Mouse (Mus musculus) erythroblast, embryonic 14.5 days (primary cell): Measurements from ENCODE around the gene Spon1. TPM values are rescaled to one million over a fixed set of nuclear protein-coding genes. Genes with fewer than 3 reads are reported as not detected.

ENCODE experiments used
- H3K27me3 ChIP-seq: 2 replicates; pipeline ENCODE4 v1.6.1; 2012; ENCODE audit warnings: inconsistent platforms; ENCODE audit not compliant: control insufficient read depth
- H3K36me3 ChIP-seq: 2 replicates; pipeline ENCODE4 v1.6.1; 2012; ENCODE audit warnings: mild to moderate bottlenecking, inconsistent platforms; ENCODE audit not compliant: control insufficient read depth
- H3K4me1 ChIP-seq: 2 replicates; pipeline ENCODE4 v1.6.1; 2012; ENCODE audit warnings: inconsistent platforms; ENCODE audit not compliant: control insufficient read depth
- H3K4me3 ChIP-seq: replicated peaks from 2 replicates; pipeline ENCODE3; 2012; ENCODE audit warnings: moderate library complexity, mild to moderate bottlenecking, inconsistent platforms
- H3K9me3 ChIP-seq: 2 replicates; pipeline ENCODE4 v1.6.1; 2012; ENCODE audit warnings: low read length, inconsistent platforms, mixed read lengths; ENCODE audit not compliant: control insufficient read depth
- GATA1 ChIP-seq: IDR thresholded peaks from 2 replicates; pipeline ENCODE4 v1.6.1; 2012; ENCODE audit warnings: low read length, inconsistent platforms, mixed read lengths
- TAL1 ChIP-seq: IDR thresholded peaks from 3 replicates; pipeline ENCODE4 v1.6.1; 2012; ENCODE audit warnings: low read length, inconsistent platforms, mixed read lengths
- polyA plus RNA-seq: library from polyadenylated mRNA; stranded (reverse); fragments of >175 nt; gene quantifications from 2 replicates; pipeline ENCODE4 v1.2.3, GENCODE M21; 2012

Spon1 gene
- polyA plus RNA-seq, 1 experiment = not detected

GRCm38 (mm10) chr7:113890782-113891181 is 125.0 kb downstream of the Spon1 start:
- Histone ChIP-seq H3K9me3 (no peaks in the 10 kb centered on the region), H3K36me3 (no peaks in the 10 kb centered on the region), H3K27me3 (no peaks in the 10 kb centered on the region), H3K4me3 (no peak overlapping the region), H3K4me1 (no peaks in the 10 kb centered on the region)
- TF ChIP-seq GATA1 (no peak), TAL1 (no peak)

DNA sequence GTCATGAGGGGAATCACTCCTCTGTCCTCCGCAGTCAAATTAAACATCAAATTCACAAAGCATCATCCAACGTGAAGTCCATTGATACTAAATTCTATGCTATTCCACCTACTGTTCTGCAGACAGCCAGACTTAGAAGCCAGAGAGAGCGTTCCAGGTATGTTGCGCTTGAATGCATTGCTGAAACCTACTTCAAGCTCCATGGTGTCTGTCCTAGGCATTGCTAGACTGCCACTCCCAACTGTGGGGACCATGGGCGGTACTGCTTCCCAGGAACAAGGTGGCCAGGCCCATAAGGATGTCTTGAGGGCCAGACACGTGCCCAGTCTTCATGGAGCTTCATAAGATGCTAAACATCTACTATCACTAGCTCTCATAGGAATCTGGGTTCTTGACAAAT is 125.7 kb downstream of the Spon1 start:
- TF ChIP-seq GATA1 (no peak), TAL1 (no peak)
- no peaks in the 10 kb centered on the region for H3K4me1 ChIP-seq
- H3K27me3 ChIP-seq = no peaks in the 10 kb centered on the region
- no peak overlapping the region for H3K4me3 ChIP-seq
- no peaks in the 10 kb centered on the region for H3K9me3 ChIP-seq
- H3K36me3 ChIP-seq = no peaks in the 10 kb centered on the region

DNA sequence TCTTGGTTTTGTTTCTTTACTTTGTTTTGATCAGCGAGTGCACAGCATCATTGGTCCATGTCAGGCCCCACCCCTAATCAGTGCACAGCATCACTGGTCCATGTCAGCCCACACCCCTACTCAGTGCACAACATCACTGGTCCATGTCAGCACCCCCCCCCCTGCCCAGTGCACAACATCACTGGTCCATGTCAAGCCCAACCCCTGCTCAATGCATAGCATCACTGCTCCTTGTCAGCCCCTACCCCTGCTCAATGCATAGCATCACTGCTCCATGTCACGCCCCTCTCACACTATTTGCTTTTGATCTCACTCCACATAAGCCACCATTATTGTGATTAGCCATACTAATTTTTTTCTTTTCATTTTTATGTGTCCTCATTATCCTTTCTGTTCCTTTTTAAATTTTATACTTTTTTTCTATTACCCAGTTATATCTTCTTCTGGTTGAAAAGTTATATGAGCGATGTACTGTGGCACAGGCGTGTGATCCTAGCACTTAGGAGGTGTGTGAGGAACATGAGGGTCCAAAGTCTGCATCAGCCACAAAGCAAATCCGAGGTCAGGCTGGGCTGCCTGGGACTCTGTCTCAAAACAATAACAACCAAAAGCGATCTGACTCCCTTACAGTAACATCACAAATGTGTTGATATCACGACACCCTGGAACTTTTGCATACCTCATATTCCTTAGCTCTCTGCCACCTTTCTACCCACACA is 128.3 kb downstream of the Spon1 start:
- no peaks in the 10 kb centered on the region for H3K36me3 ChIP-seq
- TF ChIP-seq GATA1 (no peak), TAL1 (no peak)
- no peaks in the 10 kb centered on the region; the same call in 1 of the 2 replicates for H3K9me3 ChIP-seq
- no peak overlapping the region for H3K4me3 ChIP-seq
- H3K27me3 ChIP-seq = no peaks in the 10 kb centered on the region
- H3K4me1 ChIP-seq = no peaks in the 10 kb centered on the region

- Histone ChIP-seq H3K27me3 (no peaks in the 10 kb centered on the region), H3K36me3 (no peaks in the 10 kb centered on the region), H3K9me3 (no peaks in the 10 kb centered on the region; the same call in 1 of the 2 replicates), H3K4me1 (no peaks in the 10 kb centered on the region), H3K4me3 (no peak overlapping the region)
- no peak for TF ChIP-seq GATA1
- no peak for TF ChIP-seq TAL1
Measured at GRCm38 (mm10) chr7:113895266-113895665, 129.5 kb downstream of the Spon1 start.

- H3K9me3 ChIP-seq = no peaks in the 10 kb centered on the region; the same call in 1 of the 2 replicates
- no peak overlapping the region for H3K4me3 ChIP-seq
- no peaks in the 10 kb centered on the region for H3K27me3 ChIP-seq
- TF ChIP-seq TAL1 (no peak), GATA1 (no peak)
- no peaks in the 10 kb centered on the region for H3K36me3 ChIP-seq
- no peaks in the 10 kb centered on the region for H3K4me1 ChIP-seq
Measured at GRCm38 (mm10) chr7:113898388-113898787, 132.6 kb downstream of the Spon1 start.

- Histone ChIP-seq H3K4me1 (no peaks in the 10 kb centered on the region), H3K27me3 (no peaks in the 10 kb centered on the region), H3K4me3 (no peak overlapping the region), H3K9me3 (no peaks in the 10 kb centered on the region; the same call in 1 of the 2 replicates), H3K36me3 (no peaks in the 10 kb centered on the region)
- no peak for TF ChIP-seq GATA1
- TF ChIP-seq TAL1 = no peak
Measured at GRCm38 (mm10) chr7:113901511-113901910, 135.7 kb downstream of the Spon1 start.

- TF ChIP-seq GATA1 = no peak
- no peak for TF ChIP-seq TAL1
- no peaks in the 10 kb centered on the region; the same call in 1 of the 2 replicates for H3K9me3 ChIP-seq
- H3K27me3 ChIP-seq = no peaks in the 10 kb centered on the region
- no peaks in the 10 kb centered on the region for H3K36me3 ChIP-seq
- H3K4me1 ChIP-seq = no peaks in the 10 kb centered on the region
- H3K4me3 ChIP-seq = no peak overlapping the region
Measured at GRCm38 (mm10) chr7:113901941-113902515, 136.2 kb downstream of the Spon1 start.

DNA sequence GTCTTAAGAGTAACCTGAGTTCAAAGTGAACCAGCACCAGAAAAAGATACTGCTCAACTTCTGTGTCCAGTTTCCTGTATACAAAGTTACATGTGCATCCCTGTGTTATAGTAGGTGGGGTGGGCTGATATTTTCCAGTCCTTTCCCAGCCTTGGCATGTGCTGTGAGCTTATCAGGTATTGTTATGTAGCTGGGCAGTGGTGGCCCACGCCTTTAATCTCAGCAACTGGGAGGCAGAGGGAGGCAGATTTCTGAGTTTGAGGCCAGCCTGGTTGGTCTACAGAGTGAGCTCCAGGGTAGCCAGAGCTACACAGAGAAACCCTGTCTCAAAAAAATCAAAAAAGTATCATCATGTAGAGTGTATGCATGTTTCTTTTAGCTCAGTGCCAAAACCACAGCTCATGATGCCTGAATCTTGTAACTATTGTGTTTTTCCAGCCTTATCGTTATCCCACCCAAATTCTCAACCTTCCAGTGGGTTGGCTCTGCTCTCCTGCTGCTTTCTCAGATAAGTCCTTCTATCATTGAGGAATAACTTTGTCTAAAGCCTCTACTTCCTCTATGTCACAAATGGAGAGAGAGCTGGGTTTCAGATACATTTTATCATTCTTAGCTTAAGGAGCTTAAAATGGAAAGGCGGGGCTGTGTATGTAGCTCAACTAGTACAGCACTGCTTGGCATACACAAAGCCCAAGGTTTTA is 137.5 kb downstream of the Spon1 start:
- H3K27me3 ChIP-seq = no peaks in the 10 kb centered on the region
- H3K9me3 ChIP-seq = no peaks in the 10 kb centered on the region
- no peaks in the 10 kb centered on the region for H3K4me1 ChIP-seq
- no peak overlapping the region for H3K4me3 ChIP-seq
- TF ChIP-seq TAL1 (no peak), GATA1 (no peak)
- no peaks in the 10 kb centered on the region for H3K36me3 ChIP-seq

- H3K4me3 ChIP-seq = no peak overlapping the region
- TF ChIP-seq TAL1 (no peak), GATA1 (no peak)
- H3K4me1 ChIP-seq = no peaks in the 10 kb centered on the region
- H3K36me3 ChIP-seq = no peaks in the 10 kb centered on the region
- H3K9me3 ChIP-seq = no peaks in the 10 kb centered on the region
- H3K27me3 ChIP-seq = no peaks in the 10 kb centered on the region
Measured at GRCm38 (mm10) chr7:113903939-113904338, 138.1 kb downstream of the Spon1 start.
